Mouse (Mus musculus): ENCODE results near the gene Dpp6.

Dpp6 gene

GRCm38 (mm10) chr5:27705020-27705419, 888.0 kb downstream of the Dpp6 start:
- DNase-seq = no peak

- DNase-seq = no peak
Measured at GRCm38 (mm10) chr5:27706551-27706950, 889.5 kb downstream of the Dpp6 start.

DNA sequence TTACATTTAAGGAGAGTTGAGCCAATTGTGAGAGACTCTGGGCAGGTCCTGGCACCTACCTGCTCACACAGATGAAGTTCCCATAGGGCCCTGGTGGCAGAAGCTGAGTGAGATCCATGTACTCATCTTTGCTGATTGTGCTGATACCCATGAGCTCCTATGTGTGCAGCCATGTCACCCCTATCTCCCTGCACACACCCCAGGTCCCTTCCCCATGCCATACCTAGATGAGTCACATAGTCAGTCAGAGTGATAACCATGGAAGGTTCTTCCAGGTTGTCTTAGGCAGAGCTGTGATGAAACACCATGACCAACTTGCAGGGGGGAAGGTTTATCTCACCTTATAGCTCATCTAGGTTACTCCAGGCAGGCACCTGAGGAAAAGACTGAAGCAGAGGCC, 890.3 kb downstream of the Dpp6 start:
- DNase-seq = no peak

- DNase-seq = peak; percentile 47
Measured at GRCm38 (mm10) chr5:27708209-27708608, 891.2 kb downstream of the Dpp6 start.

DNA sequence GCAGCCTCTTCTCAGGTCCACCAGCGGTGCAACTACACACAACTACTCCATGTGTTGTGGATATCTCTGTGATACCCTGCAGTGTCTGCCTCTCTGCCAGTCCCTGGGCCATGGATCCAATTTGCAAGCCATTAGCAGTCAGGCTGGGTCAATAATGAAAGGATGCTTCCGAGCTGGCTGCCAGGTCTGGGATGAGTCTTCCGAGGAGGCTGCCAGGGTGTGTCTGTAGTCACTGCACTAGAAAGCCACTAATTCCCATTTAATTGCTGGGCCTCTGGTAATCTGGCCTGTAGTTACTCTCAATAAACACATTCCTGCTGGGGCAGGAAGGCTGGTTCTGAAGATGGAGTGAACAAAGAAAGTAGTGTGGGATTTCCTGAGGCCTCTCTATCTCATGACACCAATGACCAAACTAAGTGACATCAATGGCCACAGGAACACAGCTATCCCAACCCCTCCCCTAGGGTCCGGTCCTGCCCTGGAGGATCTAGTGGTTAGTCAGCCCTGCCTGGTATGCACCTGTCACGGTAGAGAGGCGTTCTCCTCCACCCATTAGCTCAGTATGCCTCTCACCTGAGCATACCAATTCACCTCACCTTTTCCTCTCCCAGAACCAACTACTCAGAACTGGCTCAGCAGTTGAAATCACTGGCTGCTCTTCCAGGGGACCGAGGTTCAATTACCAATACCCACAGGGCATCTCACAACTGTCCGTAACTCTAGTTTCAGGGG, 894.6 kb downstream of the Dpp6 start:
- no peak for DNase-seq

- peak; percentile 23 for DNase-seq
Measured at GRCm38 (mm10) chr5:27714356-27714755, 897.4 kb downstream of the Dpp6 start.

DNA sequence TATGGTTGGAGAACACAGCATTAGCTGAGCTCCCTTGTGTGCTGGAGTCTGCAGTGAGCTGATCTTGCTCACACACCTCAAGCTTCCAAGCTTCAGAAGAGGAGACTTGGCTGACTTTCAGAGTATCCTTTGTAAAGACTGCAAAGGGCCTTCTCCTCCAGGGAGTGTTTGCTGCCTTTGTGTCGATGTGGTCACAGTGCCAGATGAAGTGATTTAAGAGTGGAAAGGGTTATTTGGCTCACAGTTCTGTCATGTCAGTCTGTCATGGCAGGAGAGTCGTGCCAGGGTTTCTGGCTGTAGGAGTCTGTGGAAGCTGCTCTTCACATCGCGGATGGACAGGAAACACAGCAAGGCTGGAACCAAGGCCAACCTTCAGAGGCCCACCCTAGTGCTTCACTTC, 899.0 kb downstream of the Dpp6 start:
- no peak for DNase-seq

- DNase-seq = no peak
Measured at GRCm38 (mm10) chr5:27717301-27717700, 900.3 kb downstream of the Dpp6 start.

GRCm38 (mm10) chr5:27719311-27719710, 902.3 kb downstream of the Dpp6 start:
- DNase-seq = no peak

GRCm38 (mm10) chr5:27724460-27724859, 907.5 kb downstream of the Dpp6 start:
- no peak for DNase-seq

DNA sequence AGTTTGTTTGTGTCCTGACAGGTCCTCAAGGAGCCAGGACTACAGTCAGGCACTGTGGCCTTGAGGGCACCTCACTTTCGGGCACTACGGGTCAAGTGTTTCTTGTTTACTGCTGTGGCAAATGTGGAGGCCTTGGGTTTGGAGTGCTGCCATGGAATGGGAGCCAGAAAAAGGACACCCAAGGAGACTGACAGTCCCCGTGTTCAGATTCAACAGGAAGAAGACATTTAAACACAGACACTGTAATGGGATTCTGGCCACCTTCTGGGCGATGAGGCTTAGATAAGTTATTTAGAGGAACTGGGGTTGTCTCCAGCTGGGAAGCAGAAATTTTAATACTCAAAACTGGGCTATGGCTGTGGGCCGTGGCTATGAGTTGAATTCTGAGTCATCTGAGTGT, 913.7 kb downstream of the Dpp6 start:
- DNase-seq = no peak

GRCm38 (mm10) chr5:27731392-27731791, 914.4 kb downstream of the Dpp6 start:
- no peak for DNase-seq

GRCm38 (mm10) chr5:27732288-27732868, 915.4 kb downstream of the Dpp6 start:
- DNase-seq = no peak

DNA sequence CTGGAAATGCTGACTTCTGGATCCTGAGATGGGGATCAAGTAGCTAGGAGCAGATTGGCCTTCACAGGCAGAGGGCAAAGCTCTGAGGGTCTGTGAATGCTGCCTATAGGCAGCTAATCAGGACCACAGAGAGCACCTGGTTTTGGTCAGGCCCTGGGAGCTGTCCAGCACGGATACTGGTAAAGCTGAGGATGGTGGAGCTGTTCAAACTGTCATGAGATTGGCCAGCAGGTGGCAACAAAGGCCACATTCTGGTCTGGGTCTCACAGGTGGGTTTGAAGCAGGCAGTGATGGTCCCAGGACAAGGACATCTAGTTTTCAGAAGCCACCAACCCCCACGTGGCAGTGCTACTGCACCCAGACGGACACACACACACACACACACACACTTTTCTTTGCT, 920.2 kb downstream of the Dpp6 start:
- DNase-seq = peak; percentile 89

- no peak for DNase-seq
Measured at GRCm38 (mm10) chr5:27739216-27739615, 922.2 kb downstream of the Dpp6 start.

DNA sequence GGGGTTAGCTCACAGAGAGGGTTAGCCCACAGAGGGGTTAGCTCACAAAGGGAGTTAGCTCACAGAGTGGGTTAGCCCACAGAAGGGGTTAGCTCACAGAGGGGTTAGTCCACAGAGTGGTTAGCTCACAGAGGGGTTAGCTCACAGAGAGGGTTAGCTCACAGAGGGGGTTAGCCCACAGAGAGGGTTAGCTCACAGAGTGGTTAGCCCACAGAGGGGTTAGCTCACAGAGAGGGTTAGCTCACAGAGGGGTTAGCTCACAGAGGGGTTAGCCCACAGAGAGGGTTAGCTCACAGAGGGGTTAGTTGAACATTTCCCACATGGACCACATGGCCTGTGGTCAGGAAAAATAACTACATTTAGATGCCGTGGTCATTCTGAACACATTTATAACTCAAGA, 927.9 kb downstream of the Dpp6 start:
- no peak for DNase-seq

- DNase-seq = no peak
Measured at GRCm38 (mm10) chr5:27765780-27766179, 948.8 kb downstream of the Dpp6 start.

DNA sequence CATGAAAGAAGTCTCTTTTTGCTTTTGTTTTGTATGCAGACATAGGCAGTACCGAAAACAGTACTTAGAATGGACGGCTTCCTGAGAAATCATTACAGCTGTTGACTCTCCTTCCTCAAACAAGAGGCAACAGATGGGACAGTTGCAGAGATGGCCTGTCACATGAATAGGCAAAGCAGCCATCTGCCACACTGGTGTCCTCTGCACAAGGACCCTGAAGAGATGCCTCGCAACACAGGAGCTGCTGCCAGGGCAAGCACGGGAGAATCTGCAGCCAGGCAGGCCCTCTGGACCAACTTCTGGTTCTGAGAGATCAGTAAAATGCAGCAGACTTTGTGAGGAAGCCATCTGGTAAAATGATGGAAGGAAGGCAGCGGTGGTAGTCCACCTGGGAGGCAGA, 950.9 kb downstream of the Dpp6 start:
- peak; percentile 5 for DNase-seq

Measured in embryo, embryonic 11 days (tissue).